Mouse (Mus musculus): ENCODE results near the gene Atp6v1g2. TPM values are rescaled to one million over a fixed set of nuclear protein-coding genes. Genes with fewer than 3 reads are reported as not detected.
A peak's percentile ranks its signal among the peaks of the same experiment; 100 is the strongest.

Gene Atp6v1g2
- polyA plus RNA-seq, 1 experiment = 5.0 TPM

- Histone ChIP-seq H3K4me3 (ENCODE audit: extremely low read depth, insufficient read depth, insufficient read length) (peak within 1 kb of the TSS; percentile 60), H3K27ac (ENCODE audit: insufficient read depth, low read length) (peak within 1 kb of the TSS; percentile 97), H3K36me3 (ENCODE audit: control insufficient read depth, insufficient read depth, low read length) (0 out of 2 replicates have a peak, but pooled peaks cover 2% of the 10 kb centered on the region), H3K4me1 (ENCODE audit: control insufficient read depth, insufficient read depth, insufficient read length) (peaks cover 17% of the 10 kb centered on the region), H3K27me3 (ENCODE audit: control insufficient read depth, insufficient read depth, low read length) (no peaks in the 10 kb centered on the region)
- peak; percentile 88 to 91 for DNase-seq (ENCODE audit: low read depth in 1 of 2, low spot score in 2 of 2)
- TF ChIP-seq POLR2A (IDR thresholded peaks at IDR 0.05; ENCODE audit: low read depth, low read length) = no peak; the same call in none of the 2 replicates
- TF ChIP-seq CTCF (IDR thresholded peaks at IDR 0.05; ENCODE audit: extremely low read depth, insufficient read depth, insufficient read length, insufficient replicate concordance) = no peak
- WGBS = under 1% methylated on average over 35 of the region's 35 CpGs
Observed at GRCm38 (mm10) chr17:35235614-35236389, 2.3 kb downstream of the Atp6v1g2 start, which contains the start of gene Nfkbil1. Gene Nfkbil1, minus strand, starts transcription at chr17:35235792.

- peaks cover 14% of the 10 kb centered on the region for H3K4me1 ChIP-seq (ENCODE audit: control insufficient read depth, insufficient read depth, insufficient read length)
- no peaks in the 10 kb centered on the region for H3K36me3 ChIP-seq (ENCODE audit: control insufficient read depth, insufficient read depth, low read length)
- peak overlapping the region; percentile 97 for H3K27ac ChIP-seq (ENCODE audit: insufficient read depth, low read length)
- peak overlapping the region; percentile 60 for H3K4me3 ChIP-seq (ENCODE audit: extremely low read depth, insufficient read depth, insufficient read length)
- no peaks in the 10 kb centered on the region for H3K27me3 ChIP-seq (ENCODE audit: control insufficient read depth, insufficient read depth, low read length)
- TF ChIP-seq CTCF (IDR thresholded peaks at IDR 0.05; ENCODE audit: extremely low read depth, insufficient read depth, insufficient read length, insufficient replicate concordance) (peak; percentile 99), POLR2A (IDR thresholded peaks at IDR 0.05; ENCODE audit: low read depth, low read length) (no peak)
- 3% methylated on average over 18 of the region's 18 CpGs for WGBS
- DNase-seq (ENCODE audit: low read depth in 1 of 2, low spot score in 2 of 2) = peak; percentile 85 to 98
Observed at GRCm38 (mm10) chr17:35236390-35236746, 2.9 kb downstream of the Atp6v1g2 start.

DNA sequence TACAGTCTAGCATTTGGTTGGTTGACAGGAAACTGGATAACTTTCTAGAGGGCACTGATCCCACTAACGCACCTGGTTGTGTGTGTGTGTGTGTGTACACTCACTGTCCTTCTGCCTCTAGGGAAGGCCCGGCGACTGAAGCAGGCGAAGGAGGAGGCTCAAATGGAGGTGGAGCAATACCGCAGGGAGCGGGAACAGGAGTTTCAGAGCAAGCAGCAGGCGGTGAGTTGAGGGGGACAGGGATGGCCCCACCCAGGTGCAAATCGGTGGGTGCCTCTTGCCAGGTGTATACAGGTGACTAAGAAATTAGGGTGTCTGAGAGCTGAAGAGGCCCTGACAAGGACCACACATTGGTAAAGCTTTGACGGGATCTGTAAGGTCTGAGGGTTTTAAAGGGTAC is 3.5 kb downstream of the Atp6v1g2 start:
- DNase-seq (ENCODE audit: low read depth in 1 of 2, low spot score in 2 of 2) = no peak
- H3K27ac ChIP-seq (ENCODE audit: insufficient read depth, low read length) = no peak overlapping the region
- H3K36me3 ChIP-seq (ENCODE audit: control insufficient read depth, insufficient read depth, low read length) = no peaks in the 10 kb centered on the region
- no peaks in the 10 kb centered on the region for H3K27me3 ChIP-seq (ENCODE audit: control insufficient read depth, insufficient read depth, low read length)
- no peak overlapping the region for H3K4me3 ChIP-seq (ENCODE audit: extremely low read depth, insufficient read depth, insufficient read length)
- 90% methylated on average over 9 of the region's 9 CpGs for whole genome bisulfite sequencing
- peaks cover 10% of the 10 kb centered on the region for H3K4me1 ChIP-seq (ENCODE audit: control insufficient read depth, insufficient read depth, insufficient read length)
- TF ChIP-seq POLR2A (IDR thresholded peaks at IDR 0.05; ENCODE audit: low read depth, low read length) = no peak
- TF ChIP-seq CTCF (IDR thresholded peaks at IDR 0.05; ENCODE audit: extremely low read depth, insufficient read depth, insufficient read length, insufficient replicate concordance) = no peak

GRCm38 (mm10) chr17:35237504-35237903 is 4.0 kb downstream of the Atp6v1g2 start:
- peaks cover 10% of the 10 kb centered on the region for H3K4me1 ChIP-seq (ENCODE audit: control insufficient read depth, insufficient read depth, insufficient read length)
- 95% methylated on average over 12 of the region's 12 CpGs for WGBS
- no peak overlapping the region for H3K4me3 ChIP-seq (ENCODE audit: extremely low read depth, insufficient read depth, insufficient read length)
- no peaks in the 10 kb centered on the region for H3K27me3 ChIP-seq (ENCODE audit: control insufficient read depth, insufficient read depth, low read length)
- DNase-seq (ENCODE audit: low read depth in 1 of 2, low spot score in 2 of 2) = no peak
- H3K36me3 ChIP-seq (ENCODE audit: control insufficient read depth, insufficient read depth, low read length) = no peaks in the 10 kb centered on the region
- TF ChIP-seq POLR2A (IDR thresholded peaks at IDR 0.05; ENCODE audit: low read depth, low read length) (no peak), CTCF (IDR thresholded peaks at IDR 0.05; ENCODE audit: extremely low read depth, insufficient read depth, insufficient read length, insufficient replicate concordance) (no peak)
- H3K27ac ChIP-seq (ENCODE audit: insufficient read depth, low read length) = no peak overlapping the region

DNA sequence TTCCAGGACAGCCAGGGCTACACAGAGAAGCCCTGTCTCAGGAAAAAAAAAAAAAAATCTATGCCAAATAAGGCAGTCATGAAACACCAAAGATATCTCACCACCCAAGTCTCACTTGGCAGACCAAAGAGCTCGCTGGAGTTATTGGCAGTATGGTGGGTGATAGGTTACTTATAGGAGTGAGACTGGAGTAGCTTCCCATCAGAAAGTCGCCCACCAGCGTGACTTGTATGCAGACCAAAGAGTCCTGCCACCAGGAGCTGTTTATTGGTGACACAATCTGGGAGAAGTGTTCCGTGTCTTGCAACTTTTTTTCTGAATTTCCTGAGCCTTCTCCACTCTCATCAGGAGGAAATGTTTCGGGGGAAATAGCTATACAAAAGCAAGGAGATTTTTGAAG is 6.2 kb downstream of the Atp6v1g2 start:
- Histone ChIP-seq H3K4me1 (ENCODE audit: control insufficient read depth, insufficient read depth, insufficient read length) (peaks cover 11% of the 10 kb centered on the region), H3K27ac (ENCODE audit: insufficient read depth, low read length) (no peak overlapping the region), H3K36me3 (ENCODE audit: control insufficient read depth, insufficient read depth, low read length) (peaks cover 11% of the 10 kb centered on the region), H3K4me3 (ENCODE audit: extremely low read depth, insufficient read depth, insufficient read length) (no peak overlapping the region), H3K27me3 (ENCODE audit: control insufficient read depth, insufficient read depth, low read length) (no peaks in the 10 kb centered on the region)
- WGBS = 87% methylated on average over 5 of the region's 5 CpGs
- no peak for DNase-seq (ENCODE audit: low read depth in 1 of 2, low spot score in 2 of 2)
- TF ChIP-seq POLR2A (IDR thresholded peaks at IDR 0.05; ENCODE audit: low read depth, low read length) = no peak
- TF ChIP-seq CTCF (IDR thresholded peaks at IDR 0.05; ENCODE audit: extremely low read depth, insufficient read depth, insufficient read length, insufficient replicate concordance) = no peak

- Histone ChIP-seq H3K4me3 (ENCODE audit: extremely low read depth, insufficient read depth, insufficient read length) (peak overlapping the region; percentile 87), H3K27ac (ENCODE audit: insufficient read depth, low read length) (peak overlapping the region; percentile 100; the same call in 1 of the 2 replicates), H3K27me3 (ENCODE audit: control insufficient read depth, insufficient read depth, low read length) (no peaks in the 10 kb centered on the region), H3K4me1 (ENCODE audit: control insufficient read depth, insufficient read depth, insufficient read length) (peaks cover 8% of the 10 kb centered on the region; the same call in 1 of the 2 replicates), H3K36me3 (ENCODE audit: control insufficient read depth, insufficient read depth, low read length) (peaks cover 19% of the 10 kb centered on the region)
- 55% methylated on average over 12 of the region's 12 CpGs for WGBS
- no peak for DNase-seq (ENCODE audit: low read depth in 1 of 2, low spot score in 2 of 2)
- TF ChIP-seq POLR2A (IDR thresholded peaks at IDR 0.05; ENCODE audit: low read depth, low read length) (no peak), CTCF (IDR thresholded peaks at IDR 0.05; ENCODE audit: extremely low read depth, insufficient read depth, insufficient read length, insufficient replicate concordance) (no peak)
Observed at GRCm38 (mm10) chr17:35240384-35241304, 7.2 kb downstream of the Atp6v1g2 start.

Measured in spleen, adult 2 months (tissue).